Mouse (Mus musculus) lung, postnatal 0 days (tissue): ENCODE measurements around the gene Mtfp1. TPM values are rescaled to one million over a fixed set of nuclear protein-coding genes. Genes with fewer than 3 reads are reported as not detected.

Experiments
- ATAC-seq: fragments of 200-750 bp; cut with Nextera tagmentation; 2 replicates; pipeline ENCODE4 v1.8.0; 2017; ENCODE audit warnings: moderate library complexity
- DNase-seq: peaks from one replicate; pipeline ENCODE4 v3.0.0-alpha.2; 2016; ENCODE audit warnings: low spot score
- H3K27ac ChIP-seq: fragments of 300-500 bp; sonication (generic); 2 replicates; pipeline ENCODE4 v1.5.1; 2014; ENCODE audit warnings: antibody characterized with exemption, mild to moderate bottlenecking, low read length, mixed read lengths
- H3K27me3 ChIP-seq: fragments of 300-500 bp; sonication (generic); replicated peaks from 2 replicates; pipeline ENCODE4 v1.6.1; 2014; ENCODE audit warnings: low read length, mixed read lengths; ENCODE audit not compliant: insufficient read depth
- H3K36me3 ChIP-seq: fragments of 300-500 bp; sonication (generic); 2 replicates; pipeline ENCODE4 v1.6.1; 2014; ENCODE audit warnings: low read length, mixed read lengths; ENCODE audit not compliant: insufficient read depth
- H3K4me1 ChIP-seq: fragments of 300-500 bp; sonication (generic); 2 replicates; pipeline ENCODE4 v1.6.1; 2014; ENCODE audit warnings: antibody characterized with exemption, low read depth, low read length, mixed read lengths; ENCODE audit not compliant: insufficient read depth
- H3K4me2 ChIP-seq: fragments of 300-500 bp; sonication (generic); replicated peaks from 2 replicates; pipeline ENCODE4 v1.6.1; 2014; ENCODE audit warnings: low read depth, mild to moderate bottlenecking, low read length, moderate library complexity, mixed read lengths
- H3K4me3 ChIP-seq: fragments of 300-500 bp; sonication (generic); 2 replicates; pipeline ENCODE4 v1.5.1; 2014; ENCODE audit warnings: low read depth, low read length
- H3K9ac ChIP-seq: fragments of 300-500 bp; sonication (generic); replicated peaks from 2 replicates; pipeline ENCODE4 v1.6.1; 2014; ENCODE audit warnings: low read depth, mild to moderate bottlenecking
- H3K9me3 ChIP-seq: fragments of 300-500 bp; sonication (generic); 2 replicates; pipeline ENCODE4 v1.6.1; 2016; ENCODE audit warnings: low read length, mixed read lengths
- CTCF ChIP-seq: IDR thresholded peaks from 2 replicates; pipeline ENCODE4 v1.5.1; 2016; ENCODE audit warnings: antibody characterized with exemption, mild to moderate bottlenecking
- EP300 ChIP-seq: IDR thresholded peaks from 2 replicates; pipeline ENCODE4 v1.6.1; 2016; ENCODE audit warnings: antibody characterized with exemption, mild to moderate bottlenecking, control low read depth
- WGBS: fragments of 180-500 bp; shearing (Covaris S2); extraction: QIAGEN DNeasy Blood & Tissue Kit; methylation state at CpG from one replicate; pipeline ENCODE4 v1.1.7; 2014; 5-methylcytosine and 5-hydroxymethylcytosine counted together
- polyA plus RNA-seq: library from polyadenylated mRNA; unstranded; fragments of >200 nt; fragmentation: Nextera tagmentation; extraction: Ambion mirVana; gene quantifications from 2 replicates; pipeline ENCODE4 v1.2.1, GENCODE M21; 2015

Gene Mtfp1
- polyA plus RNA-seq, 1 experiment from 2014 or later: 6.5 TPM

GRCm38 (mm10) chr11:4080219-4080618 lies 15.0 kb downstream of the Mtfp1 start:
- TF ChIP-seq CTCF: peak; percentile 94
- TF ChIP-seq EP300: no peak
- Histone ChIP-seq H3K4me1 (no peaks in the 10 kb centered on the region), H3K27me3 (no peaks in the 10 kb centered on the region), H3K9me3 (no peaks in the 10 kb centered on the region), H3K27ac (no peak overlapping the region), H3K9ac (no peak overlapping the region), H3K4me3 (no peak overlapping the region), H3K36me3 (no peaks in the 10 kb centered on the region), H3K4me2 (no peak overlapping the region)
- 13% methylated on average over 4 of the region's 4 CpGs for WGBS
- peak; percentile 73 for DNase-seq
- peak; percentile 56 for ATAC-seq

- Histone ChIP-seq H3K4me2 (no peak overlapping the region), H3K9me3 (no peaks in the 10 kb centered on the region), H3K9ac (no peak overlapping the region), H3K4me3 (no peak overlapping the region), H3K27me3 (no peaks in the 10 kb centered on the region), H3K27ac (no peak overlapping the region), H3K36me3 (no peaks in the 10 kb centered on the region), H3K4me1 (no peaks in the 10 kb centered on the region)
- no peak; the same call in 1 of the 2 replicates for ATAC-seq
- 68% methylated on average over 7 of the region's 7 CpGs for WGBS
- no peak for DNase-seq
- TF ChIP-seq EP300 (no peak), CTCF (no peak)
Observed at GRCm38 (mm10) chr11:4078267-4078933, 16.8 kb downstream of the Mtfp1 start.

GRCm38 (mm10) chr11:4076633-4077032 lies 18.6 kb downstream of the Mtfp1 start:
- TF ChIP-seq CTCF (no peak), EP300 (no peak)
- no peaks in the 10 kb centered on the region for H3K27me3 ChIP-seq
- no peak for ATAC-seq
- H3K4me1 ChIP-seq: no peaks in the 10 kb centered on the region
- H3K9ac ChIP-seq: no peak overlapping the region
- no peak overlapping the region for H3K4me3 ChIP-seq
- WGBS: 16% methylated on average over 8 of the region's 8 CpGs
- peak; percentile 55 for DNase-seq
- H3K4me2 ChIP-seq: no peak overlapping the region
- no peak overlapping the region for H3K27ac ChIP-seq
- no peaks in the 10 kb centered on the region for H3K36me3 ChIP-seq
- no peaks in the 10 kb centered on the region for H3K9me3 ChIP-seq

GRCm38 (mm10) chr11:4069664-4070063 lies 25.6 kb downstream of the Mtfp1 start:
- no peak overlapping the region for H3K4me3 ChIP-seq
- H3K4me2 ChIP-seq: no peak overlapping the region
- TF ChIP-seq CTCF: no peak
- TF ChIP-seq EP300: no peak
- no peak overlapping the region for H3K9ac ChIP-seq
- no peaks in the 10 kb centered on the region for H3K27me3 ChIP-seq
- WGBS: 70% methylated on average over 1 of the region's 1 CpGs
- ATAC-seq: peak; percentile 31; the same call in 1 of the 2 replicates
- no peak overlapping the region for H3K27ac ChIP-seq
- no peaks in the 10 kb centered on the region for H3K9me3 ChIP-seq
- no peaks in the 10 kb centered on the region for H3K36me3 ChIP-seq
- H3K4me1 ChIP-seq: no peaks in the 10 kb centered on the region
- DNase-seq: no peak

GRCm38 (mm10) chr11:4064627-4065122 lies 30.6 kb downstream of the Mtfp1 start, which contains the start of gene Sec14l3:
Gene Sec14l3 (plus strand): TSS chr11:4064841.
- DNase-seq: peak; percentile 88
- peak within 1 kb of the TSS; percentile 28 for H3K4me3 ChIP-seq
- no peaks in the 10 kb centered on the region for H3K27me3 ChIP-seq
- H3K27ac ChIP-seq: peak within 1 kb of the TSS; percentile 89
- no peaks in the 10 kb centered on the region for H3K9me3 ChIP-seq
- peak within 1 kb of the TSS; percentile 46 for H3K9ac ChIP-seq
- TF ChIP-seq CTCF (no peak), EP300 (peak; percentile 81)
- no peaks in the 10 kb centered on the region for H3K36me3 ChIP-seq
- H3K4me1 ChIP-seq: peaks cover 16% of the 10 kb centered on the region; the same call in 1 of the 2 replicates
- WGBS: 43% methylated on average over 5 of the region's 5 CpGs
- peak within 1 kb of the TSS; percentile 44 for H3K4me2 ChIP-seq
- peak; percentile 60 for ATAC-seq

GRCm38 (mm10) chr11:4062981-4063380 lies 32.3 kb downstream of the Mtfp1 start:
- Histone ChIP-seq H3K4me2 (no peak overlapping the region), H3K4me3 (no peak overlapping the region), H3K36me3 (no peaks in the 10 kb centered on the region), H3K27ac (peak overlapping the region; percentile 89), H3K4me1 (peaks cover 16% of the 10 kb centered on the region; the same call in 1 of the 2 replicates), H3K27me3 (no peaks in the 10 kb centered on the region), H3K9ac (no peak overlapping the region), H3K9me3 (no peaks in the 10 kb centered on the region)
- 33% methylated on average over 6 of the region's 6 CpGs for WGBS
- peak; percentile 72 for ATAC-seq
- peak; percentile 80 for DNase-seq
- TF ChIP-seq CTCF (no peak), EP300 (peak; percentile 91)
